Mouse (Mus musculus): Measurements from ENCODE around the gene Fbxo21. TPM values are rescaled to one million over a fixed set of nuclear protein-coding genes. Genes with fewer than 3 reads are reported as not detected.

Gene Fbxo21
- total RNA-seq, 2 experiments from 2014 or later, result 59.3 to 62.4 TPM

GRCm38 (mm10) chr5:118047091-118047757 is 70.7 kb downstream of the Fbxo21 start:
- DNase-seq, result no peak

- no peak for DNase-seq
Measured at GRCm38 (mm10) chr5:118048412-118048811, 71.9 kb downstream of the Fbxo21 start.

GRCm38 (mm10) chr5:118048928-118049327 is 72.4 kb downstream of the Fbxo21 start:
- DNase-seq, result no peak

- no peak for DNase-seq
Measured at GRCm38 (mm10) chr5:118050743-118051142, 74.2 kb downstream of the Fbxo21 start.

- peak; percentile 62 for DNase-seq
Measured at GRCm38 (mm10) chr5:118051981-118052662, 75.6 kb downstream of the Fbxo21 start.

GRCm38 (mm10) chr5:118053205-118053604 is 76.7 kb downstream of the Fbxo21 start:
- DNase-seq, result no peak

- peak; percentile 64 for DNase-seq
Measured at GRCm38 (mm10) chr5:118057508-118058111, 81.1 kb downstream of the Fbxo21 start.

- peak; percentile 52 for DNase-seq
Measured at GRCm38 (mm10) chr5:118058858-118059257, 82.3 kb downstream of the Fbxo21 start.

- DNase-seq, result no peak
Measured at GRCm38 (mm10) chr5:118059646-118060045, 83.1 kb downstream of the Fbxo21 start.

Other genes with a start within 250 kb of the Fbxo21 start
- gene Nos1, start 195.7 kb upstream of the Fbxo21 start, total RNA-seq (2021), result under 1 TPM; 0.19 to 0.65 TPM
- gene Tesc, start 51.0 kb downstream of the Fbxo21 start, total RNA-seq (2021), result 10 to 100 TPM; 57.1 to 58.8 TPM
- 10 to 100 TPM; 54.9 to 61.1 TPM for gene Fbxw8, start 178.7 kb downstream of the Fbxo21 start, total RNA-seq (2021)
- gene Hrk, start 187.9 kb downstream of the Fbxo21 start, total RNA-seq (2021), result under 1 TPM; 0.09 to 0.31 TPM

All from heart, postnatal 4 days (tissue).